Mouse (Mus musculus) E14TG2a.4 (cell line): Measurements from ENCODE around the gene AI854703.

Experiments
- H3K27me3 ChIP-seq: 2 replicates; pipeline ENCODE4 v1.6.1; 2014; ENCODE audit warnings: low read length, control low read depth; ENCODE audit not compliant: insufficient read depth
- H3K36me3 ChIP-seq: 2 replicates; pipeline ENCODE4 v1.6.1; 2014; ENCODE audit warnings: low read length, control low read depth; ENCODE audit not compliant: insufficient read depth
- H3K4me1 ChIP-seq: replicated peaks from 2 replicates; pipeline ENCODE4 v1.6.1; 2014; ENCODE audit warnings: low read depth, low read length, control low read depth
- H3K4me3 ChIP-seq: replicated peaks from 2 replicates; pipeline ENCODE4 v1.5.1; 2014; ENCODE audit warnings: mild to moderate bottlenecking, low read length
- H3K9me3 ChIP-seq: 2 replicates; pipeline ENCODE4 v1.6.1; 2014; ENCODE audit warnings: low read length, control low read depth
- CTCF ChIP-seq: conservative IDR thresholded peaks from 2 replicates; pipeline ENCODE4 v1.5.1; 2014; ENCODE audit warnings: low read length
- NANOG ChIP-seq: IDR thresholded peaks from 2 replicates; pipeline ENCODE4 v1.6.1; 2014; ENCODE audit warnings: borderline replicate concordance, low read length, mixed read lengths
- POU5F1 ChIP-seq: IDR thresholded peaks from 2 replicates; pipeline ENCODE4 v1.6.1; 2014; ENCODE audit warnings: low read length, borderline replicate concordance

AI854703 gene

GRCm38 (mm10) chr6:48658721-48659120 is 32.2 kb downstream of the AI854703 start:
- peaks cover 4% of the 10 kb centered on the region; the same call in 1 of the 2 replicates for H3K9me3 ChIP-seq
- no peaks in the 10 kb centered on the region for H3K4me1 ChIP-seq
- H3K4me3 ChIP-seq, result no peak overlapping the region
- no peaks in the 10 kb centered on the region for H3K27me3 ChIP-seq
- TF ChIP-seq NANOG (no peak), POU5F1 (no peak)
- no peaks in the 10 kb centered on the region for H3K36me3 ChIP-seq

- H3K36me3 ChIP-seq, result no peaks in the 10 kb centered on the region
- peaks cover 4% of the 10 kb centered on the region; the same call in 1 of the 2 replicates for H3K9me3 ChIP-seq
- TF ChIP-seq POU5F1 (no peak), CTCF (no peak), NANOG (no peak)
- peaks cover 9% of the 10 kb centered on the region; the same call in 1 of the 2 replicates for H3K4me1 ChIP-seq
- no peak overlapping the region for H3K4me3 ChIP-seq
- peaks cover 10% of the 10 kb centered on the region for H3K27me3 ChIP-seq
These were observed 38.2 kb downstream of the AI854703 start for GRCm38 (mm10) chr6:48664750-48665149.

- peaks cover 10% of the 10 kb centered on the region for H3K27me3 ChIP-seq
- H3K36me3 ChIP-seq, result no peaks in the 10 kb centered on the region
- no peak for TF ChIP-seq CTCF
- no peak for TF ChIP-seq POU5F1
- TF ChIP-seq NANOG, result no peak
- H3K4me3 ChIP-seq, result no peak overlapping the region
- peaks cover 9% of the 10 kb centered on the region; the same call in 1 of the 2 replicates for H3K4me1 ChIP-seq
- H3K9me3 ChIP-seq, result peaks cover 4% of the 10 kb centered on the region; the same call in 1 of the 2 replicates
These were observed 38.9 kb downstream of the AI854703 start for GRCm38 (mm10) chr6:48665471-48665870.

GRCm38 (mm10) chr6:48666159-48666586 is 39.6 kb downstream of the AI854703 start:
- no peaks in the 10 kb centered on the region for H3K36me3 ChIP-seq
- peaks cover 9% of the 10 kb centered on the region; the same call in 1 of the 2 replicates for H3K4me1 ChIP-seq
- peaks cover 4% of the 10 kb centered on the region; the same call in 1 of the 2 replicates for H3K9me3 ChIP-seq
- peaks cover 10% of the 10 kb centered on the region for H3K27me3 ChIP-seq
- no peak overlapping the region for H3K4me3 ChIP-seq
- TF ChIP-seq CTCF (no peak), POU5F1 (no peak), NANOG (no peak)

- Histone ChIP-seq H3K4me1 (peaks cover 9% of the 10 kb centered on the region; the same call in 1 of the 2 replicates), H3K36me3 (no peaks in the 10 kb centered on the region), H3K4me3 (no peak overlapping the region), H3K27me3 (peaks cover 10% of the 10 kb centered on the region), H3K9me3 (0 out of 2 replicates have a peak, but pooled peaks cover under 1% of the 10 kb centered on the region)
- TF ChIP-seq POU5F1, result no peak
- TF ChIP-seq CTCF, result no peak
- TF ChIP-seq NANOG, result no peak
These were observed 41.5 kb downstream of the AI854703 start for GRCm38 (mm10) chr6:48668022-48668421.

GRCm38 (mm10) chr6:48669446-48669969 is 42.9 kb downstream of the AI854703 start:
- H3K4me1 ChIP-seq, result peaks cover 12% of the 10 kb centered on the region
- no peak overlapping the region for H3K4me3 ChIP-seq
- peaks cover 10% of the 10 kb centered on the region for H3K27me3 ChIP-seq
- no peak for TF ChIP-seq CTCF
- TF ChIP-seq NANOG, result no peak
- TF ChIP-seq POU5F1, result no peak
- H3K36me3 ChIP-seq, result no peaks in the 10 kb centered on the region
- peaks cover 13% of the 10 kb centered on the region for H3K9me3 ChIP-seq

DNA sequence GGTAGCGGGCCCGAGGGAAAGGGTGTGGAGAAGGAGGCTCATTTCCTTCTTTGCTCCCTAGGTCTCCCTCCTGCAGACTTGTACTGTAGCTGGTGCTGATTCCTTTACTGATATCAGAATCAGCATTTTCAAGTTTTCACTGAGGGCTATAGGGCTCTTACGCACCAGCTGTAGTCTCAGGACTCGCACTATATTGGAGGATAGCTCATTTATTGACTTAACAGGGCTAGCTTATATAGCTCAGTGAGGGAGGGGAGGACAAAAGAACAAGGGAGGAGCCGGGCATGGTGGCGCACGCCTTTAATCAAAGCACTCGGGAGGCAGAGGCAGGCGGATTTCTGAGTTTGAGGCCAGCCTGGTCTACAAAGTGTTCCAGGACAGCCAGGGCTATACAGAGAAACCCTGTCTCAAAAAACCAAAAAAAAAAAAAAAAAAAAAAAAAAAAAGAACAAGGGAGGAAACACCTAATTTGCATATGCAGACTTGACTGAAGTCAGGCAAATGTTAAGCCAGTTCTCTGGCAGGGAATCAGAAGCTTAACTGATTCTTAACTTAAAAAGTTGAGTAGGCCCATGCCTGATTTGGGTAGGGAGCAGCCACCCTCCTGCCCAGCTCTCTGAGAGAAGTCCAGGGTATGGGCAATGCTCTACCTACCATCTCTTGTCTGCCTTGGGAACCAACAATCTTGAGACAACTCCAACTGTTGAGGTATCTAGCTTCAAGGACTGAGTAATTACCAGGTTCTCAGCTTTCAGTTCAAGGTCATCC is 47.9 kb downstream of the AI854703 start:
- 0 out of 2 replicates have a peak, but pooled peaks cover under 1% of the 10 kb centered on the region for H3K27me3 ChIP-seq
- no peak overlapping the region for H3K4me3 ChIP-seq
- no peak for TF ChIP-seq CTCF
- TF ChIP-seq POU5F1, result no peak
- no peak for TF ChIP-seq NANOG
- no peaks in the 10 kb centered on the region for H3K36me3 ChIP-seq
- peaks cover 13% of the 10 kb centered on the region for H3K9me3 ChIP-seq
- peaks cover 33% of the 10 kb centered on the region for H3K4me1 ChIP-seq

DNA sequence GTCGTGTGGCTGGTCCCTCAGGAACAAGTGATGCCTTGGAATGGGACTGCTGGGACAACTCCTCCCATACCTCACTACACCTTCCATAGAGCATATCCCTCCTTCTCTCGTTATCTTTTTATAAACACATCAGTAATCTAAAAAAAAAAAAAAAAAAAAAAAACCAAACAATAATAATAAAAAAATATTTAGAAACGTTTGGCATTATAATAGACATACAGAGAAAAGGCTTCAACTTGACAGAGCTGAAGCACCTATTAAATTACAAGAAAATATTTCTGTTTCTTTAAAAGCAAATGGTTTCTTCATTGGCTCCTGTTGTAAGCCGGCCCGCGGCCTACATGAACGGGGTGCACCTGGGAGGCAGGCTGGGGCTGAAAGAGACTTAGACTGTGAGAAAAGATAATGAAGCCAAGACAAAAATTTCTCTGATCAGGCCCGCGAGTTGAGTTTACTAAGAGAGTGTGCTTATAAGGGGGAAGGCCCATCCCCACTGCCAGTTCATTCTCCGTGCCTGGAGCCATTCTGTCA is 48.9 kb downstream of the AI854703 start:
- Histone ChIP-seq H3K4me1 (peaks cover 33% of the 10 kb centered on the region), H3K9me3 (peaks cover 13% of the 10 kb centered on the region), H3K27me3 (no peaks in the 10 kb centered on the region), H3K36me3 (no peaks in the 10 kb centered on the region), H3K4me3 (peak overlapping the region; percentile 53)
- TF ChIP-seq POU5F1, result no peak
- TF ChIP-seq CTCF, result no peak
- TF ChIP-seq NANOG, result no peak
